Mouse (Mus musculus): Measurements from ENCODE around the gene Atp5e.

Atp5e gene

GRCm38 (mm10) chr2:174415731-174416310 is 48.1 kb downstream of the Atp5e start, which contains the start of gene Nelfcd:
Nelfcd (plus strand) TSS chr2:174415804.
- peak; percentile 99 for DNase-seq (ENCODE audit: low read depth, low spot score)

DNA sequence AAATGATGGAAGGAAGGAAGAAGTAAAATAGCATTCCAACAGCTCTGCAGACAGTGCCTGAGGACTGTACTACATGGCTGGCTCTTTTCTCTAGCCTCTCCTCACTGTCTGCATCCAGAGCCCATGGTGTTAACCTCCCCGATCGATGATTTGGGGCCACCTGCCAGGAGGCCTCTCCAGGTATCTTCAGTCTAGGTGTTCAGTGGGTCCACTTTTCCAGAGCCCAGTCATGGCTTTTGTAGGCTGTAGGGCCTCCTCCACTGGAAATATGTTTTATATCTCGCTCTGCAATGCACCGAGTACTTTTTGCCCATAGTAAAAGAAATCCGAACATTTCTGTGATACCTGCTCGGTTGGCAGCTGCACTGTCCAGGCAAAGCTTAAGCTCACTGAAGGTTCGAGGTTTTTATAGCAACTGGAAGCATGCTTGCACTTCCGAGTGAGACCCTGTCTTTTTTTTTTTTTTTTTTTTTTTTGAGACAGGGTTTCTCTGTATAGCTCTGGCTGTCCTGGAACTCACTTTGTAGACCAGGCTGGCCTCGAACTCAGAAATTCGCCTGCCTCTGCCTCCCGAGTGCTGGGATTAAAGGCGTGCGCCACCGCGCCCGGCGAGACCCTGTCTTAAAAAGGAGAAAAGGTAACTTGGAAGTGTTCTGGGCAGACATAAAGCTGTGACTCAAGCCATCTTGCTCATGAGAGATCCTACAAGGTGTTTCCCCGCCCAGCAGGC is 48.7 kb downstream of the Atp5e start:
- DNase-seq (ENCODE audit: low read depth, low spot score): no peak

- DNase-seq (ENCODE audit: low read depth, low spot score): no peak
Observed at GRCm38 (mm10) chr2:174413127-174413526, 50.8 kb downstream of the Atp5e start.

Measured in CD4-positive, CD25-positive, alpha-beta regulatory T cell, adult 2 months (primary cell).